Mouse (Mus musculus) stomach, postnatal 0 days (tissue): Measurements from ENCODE around the gene Arl2bp.

ENCODE experiments used
- CTCF ChIP-seq: IDR thresholded peaks from 2 replicates; pipeline ENCODE4 v1.5.1; 2016; ENCODE audit warnings: antibody characterized with exemption, low read depth, mild to moderate bottlenecking, moderate library complexity
- EP300 ChIP-seq: optimal IDR thresholded peaks from 2 replicates; pipeline ENCODE3; 2016; ENCODE audit warnings: antibody characterized with exemption

DNA sequence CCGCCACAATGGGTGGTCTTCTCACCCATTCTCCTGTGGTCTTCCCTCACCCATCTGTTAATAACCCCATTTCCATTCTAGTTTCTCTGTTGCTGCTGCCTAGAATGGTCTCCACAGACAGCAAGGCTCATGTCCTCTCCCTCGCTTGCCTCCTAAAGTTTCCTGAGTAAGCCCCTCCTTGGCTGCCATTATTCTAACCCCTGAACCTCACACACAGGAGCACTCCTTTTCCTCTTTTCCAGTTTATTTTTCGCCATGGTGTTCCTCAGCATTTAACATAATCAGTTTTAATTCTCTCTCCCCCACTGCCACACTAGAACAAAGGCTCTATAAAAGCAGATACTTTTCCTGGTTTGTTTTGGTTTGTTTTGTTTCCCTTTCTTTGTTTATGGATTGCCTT, 13.4 kb upstream of the Arl2bp start:
- TF ChIP-seq EP300: no peak
- no peak for TF ChIP-seq CTCF
